Comparison of ENCODE assay signal across 28 mouse cellular contexts in genomic region chr2:102694750-102695149, GRCm38 (mm10).
"Had no signal": no experiment of that assay in that cellular context is flagged by ENCODE, and none has a peak within 500 bp of the region (broad histone marks: within the 10 kb centered on the region; RNA-seq: fewer than 3 reads in every experiment).

No protein-coding gene starts in this region.

- DNase-seq: gastrocnemius, adult 2 months; gastrocnemius, postnatal 10 days; gastrocnemius, postnatal 25 days; heart, adult 2 months; heart, postnatal 10 days; heart, postnatal 4 days; kidney, adult 11 months; kidney, adult 2 months; kidney, adult 9 months; kidney, postnatal 14 days; kidney, postnatal 36 days; layer of hippocampus, adult 9-11 months; layer of hippocampus, postnatal 36 days; left cerebral cortex, postnatal 4 days; liver; liver, embryonic 13.5 days had no signal

- H3K4me3 ChIP-seq: gastrocnemius, adult 2 months; heart, adult 2 months; heart, embryonic 10.5 days; heart, embryonic 12.5 days; hindbrain, embryonic 10.5 days; hindbrain, embryonic 12.5 days; kidney, embryonic 15.5 days; limb, embryonic 12.5 days; liver, embryonic 13.5 days; liver, embryonic 15.5 days had no signal

- H3K27ac ChIP-seq: gastrocnemius, adult 2 months; heart, adult 2 months; heart, embryonic 10.5 days; hindbrain, embryonic 10.5 days; hindbrain, embryonic 12.5 days; hindbrain, embryonic 14.5 days; hindbrain, postnatal 0 days; kidney, embryonic 15.5 days; kidney, postnatal 0 days; limb, embryonic 12.5 days; liver, embryonic 13.5 days; liver, embryonic 15.5 days had no signal

- H3K4me1 ChIP-seq: hindbrain, embryonic 12.5 days; kidney, embryonic 15.5 days; liver, embryonic 13.5 days had no signal

- H3K27me3 ChIP-seq: heart, embryonic 12.5 days; hindbrain, embryonic 12.5 days; kidney, embryonic 15.5 days; liver, embryonic 13.5 days; liver, embryonic 15.5 days had no signal

- ATAC-seq: hindbrain, postnatal 0 days; intestine, embryonic 16.5 days had no signal

- H3K9me3 ChIP-seq: heart, embryonic 10.5 days; heart, embryonic 12.5 days; hindbrain, embryonic 10.5 days; hindbrain, embryonic 12.5 days; kidney, embryonic 15.5 days; limb, embryonic 12.5 days; liver, embryonic 13.5 days; liver, embryonic 15.5 days had no signal

- H3K4me2 ChIP-seq: heart, embryonic 12.5 days; hindbrain, embryonic 12.5 days; hindbrain, embryonic 14.5 days; kidney, embryonic 15.5 days; limb, embryonic 12.5 days; liver, embryonic 11.5 days; liver, embryonic 13.5 days; liver, embryonic 15.5 days had no signal

- H3K9ac ChIP-seq: heart, embryonic 12.5 days; hindbrain, embryonic 12.5 days; hindbrain, embryonic 14.5 days; kidney, embryonic 15.5 days; limb, embryonic 12.5 days; liver, embryonic 13.5 days; liver, embryonic 15.5 days had no signal

- H3K36me3 ChIP-seq: heart, embryonic 10.5 days; heart, embryonic 12.5 days; hindbrain, embryonic 10.5 days; hindbrain, embryonic 12.5 days; kidney, embryonic 15.5 days; limb, embryonic 12.5 days; liver, embryonic 13.5 days; liver, embryonic 15.5 days had no signal
